8 mouse cellular contexts compared by ENCODE assay signal in genomic region chr2:116059066-116059465, GRCm38 (mm10). TPM values are rescaled to one million over a fixed set of nuclear protein-coding genes. Genes with fewer than 3 reads are reported as not detected.
DNase-seq lines count a peak whose midpoint lies in the region; ATAC-seq and TF ChIP-seq lines count a peak whose summit lies in the region.

No protein-coding gene starts in this region.

- no peak for ATAC-seq in forebrain, embryonic 11.5 days (replicated peaks; ENCODE audit: low FRiP score)
- no peak for ATAC-seq in intestine, embryonic 15.5 days
- ATAC-seq in neural tube, embryonic 15.5 days (ENCODE audit: low FRiP score) = no peak

- H3K4me3 ChIP-seq in kidney, adult 2 months (ENCODE audit: insufficient read depth, low read depth, low read length) = peak overlapping the region; percentile 37; the same call in 1 of the 2 replicates
- H3K4me3 ChIP-seq in forebrain, embryonic 11.5 days (ENCODE audit: low read depth, low read length) = peak overlapping the region; percentile 75; the same call in 1 of the 2 replicates
- peak overlapping the region; percentile 17; the same call in 1 of the 2 replicates for H3K4me3 ChIP-seq in intestine, embryonic 15.5 days (replicated peaks)
- peak overlapping the region; percentile 19 for H3K4me3 ChIP-seq in neural tube, embryonic 15.5 days (replicated peaks)

- no peak for DNase-seq in kidney, adult 2 months
- DNase-seq in kidney, adult 8-10 months = no peak
- DNase-seq in forebrain, embryonic 11.5 days (ENCODE audit: low spot score) = no peak
- no peak for DNase-seq in urinary bladder, postnatal 14 days (ENCODE audit: low spot score)
- no peak for DNase-seq in natural killer cell, adult 2 months (ENCODE audit: low spot score in 2 of 2)
- no peak for DNase-seq in gastrocnemius, adult 18-20 months (ENCODE audit: low spot score)

- no peaks in the 10 kb centered on the region; the same call in 1 of the 2 replicates for H3K36me3 ChIP-seq in kidney, adult 2 months (ENCODE audit: control insufficient read depth, insufficient read depth, low read length)
- H3K36me3 ChIP-seq in forebrain, embryonic 11.5 days (ENCODE audit: control insufficient read depth, insufficient read depth, low read length) = no peaks in the 10 kb centered on the region
- no peaks in the 10 kb centered on the region for H3K36me3 ChIP-seq in intestine, embryonic 15.5 days
- H3K36me3 ChIP-seq in neural tube, embryonic 15.5 days = no peaks in the 10 kb centered on the region

- H3K4me2 ChIP-seq in forebrain, embryonic 11.5 days (ENCODE audit: low read depth, low read length, severe bottlenecking) = peak overlapping the region; percentile 18; the same call in 1 of the 2 replicates
- peak overlapping the region; percentile 77 for H3K4me2 ChIP-seq in intestine, embryonic 15.5 days (replicated peaks)
- H3K4me2 ChIP-seq in neural tube, embryonic 15.5 days = peak overlapping the region; percentile 81

- no peaks in the 10 kb centered on the region for H3K9me3 ChIP-seq in forebrain, embryonic 11.5 days (ENCODE audit: control insufficient read depth, low read length)
- H3K9me3 ChIP-seq in intestine, embryonic 15.5 days = no peaks in the 10 kb centered on the region
- H3K9me3 ChIP-seq in neural tube, embryonic 15.5 days (replicated peaks) = no peaks in the 10 kb centered on the region

- peaks cover 1% of the 10 kb centered on the region; the same call in 1 of the 2 replicates for H3K27me3 ChIP-seq in kidney, adult 2 months (replicated peaks; ENCODE audit: control insufficient read depth, insufficient read depth, low read length)
- peaks cover 2% of the 10 kb centered on the region; the same call in 1 of the 2 replicates for H3K27me3 ChIP-seq in forebrain, embryonic 11.5 days (ENCODE audit: control insufficient read depth, insufficient read depth, low read length)
- H3K27me3 ChIP-seq in intestine, embryonic 15.5 days (replicated peaks) = no peaks in the 10 kb centered on the region; the same call in 1 of the 2 replicates
- no peaks in the 10 kb centered on the region for H3K27me3 ChIP-seq in neural tube, embryonic 15.5 days (replicated peaks)

- H3K27ac ChIP-seq in kidney, adult 2 months (ENCODE audit: insufficient read depth, low read depth, low read length) = peak overlapping the region; percentile 55
- H3K27ac ChIP-seq in forebrain, embryonic 11.5 days (ENCODE audit: low read depth, low read length) = no peak overlapping the region
- no peak overlapping the region for H3K27ac ChIP-seq in intestine, embryonic 15.5 days
- no peak overlapping the region for H3K27ac ChIP-seq in neural tube, embryonic 15.5 days (replicated peaks)

- no peak for TF ChIP-seq CTCF in kidney, adult 2 months (conservative IDR thresholded peaks at IDR 0.05; ENCODE audit: insufficient read depth, insufficient read length, low read depth, low read length)

- H3K9ac ChIP-seq in forebrain, embryonic 11.5 days (ENCODE audit: low read length) = no peak overlapping the region; the same call in 1 of the 2 replicates
- peak overlapping the region; percentile 16; the same call in 1 of the 2 replicates for H3K9ac ChIP-seq in intestine, embryonic 15.5 days
- no peak overlapping the region for H3K9ac ChIP-seq in neural tube, embryonic 15.5 days (replicated peaks)

- 43% methylated on average over 3 of the region's 3 CpGs for WGBS in kidney, adult 2 months
- WGBS in forebrain, embryonic 11.5 days = 17% methylated on average over 3 of the region's 3 CpGs
- 26% methylated on average over 3 of the region's 3 CpGs for WGBS in intestine, embryonic 15.5 days
- WGBS in neural tube, embryonic 15.5 days = 29% methylated on average over 3 of the region's 3 CpGs

- no peaks in the 10 kb centered on the region for H3K4me1 ChIP-seq in kidney, adult 2 months (ENCODE audit: control insufficient read depth, insufficient read depth, low read length)
- peaks cover 8% of the 10 kb centered on the region for H3K4me1 ChIP-seq in forebrain, embryonic 11.5 days (replicated peaks; ENCODE audit: control insufficient read depth, insufficient read depth, low read length)
- H3K4me1 ChIP-seq in intestine, embryonic 15.5 days (replicated peaks) = no peaks in the 10 kb centered on the region
- peaks cover 48% of the 10 kb centered on the region for H3K4me1 ChIP-seq in neural tube, embryonic 15.5 days

- TF ChIP-seq POLR2A in kidney, adult 2 months (IDR thresholded peaks at IDR 0.05; ENCODE audit: low read depth, low read length) = no peak

RNA-seq across cellular contexts. Expression of gene Meis2, which starts 6.6 kb away (rescaled TPM):
- polyA plus RNA-seq in kidney, adult 2 months (2012; rRNA removed) = 28.5 and 32.2 TPM in 2 replicates
- polyA plus RNA-seq in forebrain, embryonic 11.5 days (2014; fragmentation: Nextera tagmentation; extraction: Ambion mirVana) = 75.4 and 77.2 TPM in 2 replicates
- 39.9 and 41.5 TPM in 2 replicates for polyA plus RNA-seq in intestine, embryonic 15.5 days (2015; fragmentation: Nextera tagmentation; extraction: Ambion mirVana)
- 74.4 and 95.5 TPM in 2 replicates for polyA plus RNA-seq in neural tube, embryonic 15.5 days (2015; fragmentation: Nextera tagmentation; extraction: Ambion mirVana)
- 1 to 10 TPM; 1.3 to 1.4 TPM for total RNA-seq in gastrocnemius, adult 18-20 months (2021)

Comparison
In these comparisons a context has a peak if more than half of its experiments do, and no peak if none do; other contexts are left out.
1. H3K4me3 ChIP-seq: peak in every context shown above with its lines; median percentile 75 in forebrain, embryonic 11.5 days; 37 in kidney, adult 2 months; 19 in neural tube, embryonic 15.5 days; 17 in intestine, embryonic 15.5 days.
2. H3K4me2 ChIP-seq: peak in every context shown above with its lines; median percentile 81 in neural tube, embryonic 15.5 days; 77 in intestine, embryonic 15.5 days; 18 in forebrain, embryonic 11.5 days.